Mouse (Mus musculus): ENCODE measurements at regions not wholly inside any gene's neighbourhood (a gene's known extent, or its start where the extent isn't known, plus 50 kb on each side); places are given as distances from the start of the nearest gene placed in this dataset.

- TF ChIP-seq CTCF (IDR thresholded peaks at IDR 0.05; ENCODE audit: low read depth, low read length) (no peak), POLR2AphosphoS5 (IDR thresholded peaks at IDR 0.05; ENCODE audit: insufficient replicate concordance, low read depth, low read length) (no peak)
Measured at GRCm38 (mm10) chr2:117977033-117977432, 134.6 kb upstream of the Thbs1 start.

Measured in G1E (cell line).